Mouse (Mus musculus): ENCODE measurements around the gene Mdm2. TPM values are rescaled to one million over a fixed set of nuclear protein-coding genes. Genes with fewer than 3 reads are reported as not detected.

Mdm2 gene
- 109 TPM for polyA plus RNA-seq (2017; shearing (Covaris generic))

GRCm38 (mm10) chr10:117710604-117711141 is at the start of gene Mdm2:
Gene Mdm2, minus strand, starts transcription at chr10:117710758.

GRCm38 (mm10) chr10:117746297-117746883 is 35.8 kb upstream of the Mdm2 start, which contains the start of gene Slc35e3:
Gene Slc35e3, minus strand, starts transcription at chr10:117746365.

Other genes with a start within 250 kb of the Mdm2 start
- 92.1 TPM for gene Cpm, start 81.3 kb downstream of the Mdm2 start, polyA plus RNA-seq (2017; shearing (Covaris generic))
- gene Slc35e3, start 35.6 kb upstream of the Mdm2 start, polyA plus RNA-seq (2017; shearing (Covaris generic)) = 5.6 TPM
- gene Nup107, start 81.9 kb upstream of the Mdm2 start, polyA plus RNA-seq (2017; shearing (Covaris generic)) = 39.3 TPM
- 715 TPM for gene Rap1b, start 135.3 kb upstream of the Mdm2 start, polyA plus RNA-seq (2017; shearing (Covaris generic))

All from naive thymus-derived CD4-positive, alpha-beta T cell, adult 5 months (primary cell).